Mouse (Mus musculus): ENCODE measurements around the gene Mrs2.
"Not testable (repeated sequence)": the region's sequence is repeated elsewhere in the genome, so short reads cannot be mapped to it uniquely, and the experiment has no call there.

Mrs2 gene

DNA sequence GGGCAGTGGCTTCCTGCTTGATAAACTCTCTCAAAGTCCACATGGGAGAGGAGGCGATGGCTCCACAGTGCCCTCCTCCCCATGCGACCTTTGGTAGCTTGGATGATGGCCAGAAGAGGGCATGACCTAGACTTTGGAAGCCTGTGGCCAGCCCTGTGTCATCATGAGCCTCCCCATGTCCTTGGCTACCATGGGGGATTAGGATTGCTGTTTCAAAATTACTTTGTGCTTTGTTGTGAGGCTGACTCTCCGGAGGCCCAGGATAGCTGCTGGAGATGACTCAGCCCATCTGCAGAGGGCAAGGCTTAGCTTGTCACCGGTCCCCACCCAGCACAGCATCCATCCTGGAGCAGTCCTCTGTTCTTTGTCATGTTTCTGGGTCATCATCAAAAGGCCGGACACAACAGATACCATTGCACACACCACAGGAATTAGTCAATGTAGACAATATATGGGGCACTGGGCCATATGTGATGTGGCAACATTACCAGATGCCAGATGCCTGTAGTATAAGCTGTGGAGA, 42.3 kb downstream of the Mrs2 start:
- CTCF ChIA-PET: no interaction called here

DNA sequence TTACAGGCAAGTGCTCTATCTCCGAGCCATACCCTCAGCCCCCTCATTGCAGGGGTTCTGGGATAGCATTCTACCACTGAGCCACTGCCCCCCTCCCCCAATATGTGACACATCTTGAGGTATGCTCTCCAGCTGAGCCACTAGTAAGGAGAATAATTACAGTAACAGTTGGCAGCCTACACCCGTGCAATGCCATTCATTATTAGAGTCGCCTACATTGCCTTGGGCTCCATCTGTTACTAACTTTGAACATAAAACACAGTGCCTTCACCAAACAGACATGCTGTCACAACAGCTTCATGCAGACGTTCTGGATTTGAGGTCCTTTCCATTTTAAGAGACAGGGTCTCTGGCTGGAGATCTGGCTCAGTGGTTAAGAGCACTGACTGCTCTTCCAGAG, 43.8 kb downstream of the Mrs2 start:
- CTCF ChIA-PET: interaction anchor here (0.6 kb wide), 1 partner anchor 168 kb away, joined by 4 read pairs; no protein-coding TSS in a partner anchor

DNA sequence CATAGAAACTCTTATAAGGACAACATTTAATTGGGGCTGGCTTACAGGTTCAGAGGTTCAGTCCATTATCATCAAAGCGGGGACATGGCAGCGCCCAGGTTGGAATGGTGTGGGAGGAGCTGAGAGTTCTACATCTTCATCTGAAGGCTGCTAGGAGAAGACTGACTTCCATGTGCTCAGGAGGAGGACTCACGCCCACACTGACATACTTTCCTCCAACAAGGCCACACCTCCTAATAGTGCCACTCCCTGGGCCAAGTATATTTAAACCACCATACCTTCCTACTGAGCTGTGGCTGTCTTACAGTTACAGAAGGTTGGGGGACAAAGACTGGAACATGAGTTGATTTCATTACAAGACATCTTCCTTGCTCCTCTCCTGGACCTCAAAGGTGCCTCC, 48.4 kb downstream of the Mrs2 start:
- CTCF ChIA-PET: not testable (repeated sequence)

DNA sequence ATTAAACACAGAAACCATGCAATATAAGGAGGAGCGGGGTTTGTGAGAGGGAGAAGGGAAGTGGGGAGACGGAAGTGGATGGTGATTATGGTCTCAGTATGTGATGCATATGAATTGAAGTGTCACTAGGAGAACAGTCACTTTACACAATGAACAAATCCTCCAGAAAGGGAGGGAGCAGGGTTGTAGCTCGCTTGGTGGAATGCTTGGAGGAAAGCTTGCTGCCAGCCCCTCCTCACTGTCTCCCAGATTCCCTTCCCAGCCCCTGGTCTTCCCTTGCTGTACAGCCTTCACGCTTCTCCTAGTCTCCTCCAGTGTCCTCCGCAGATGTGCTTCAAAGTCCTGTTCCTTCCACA, 54.4 kb downstream of the Mrs2 start:
- CTCF ChIA-PET: no interaction called here

DNA sequence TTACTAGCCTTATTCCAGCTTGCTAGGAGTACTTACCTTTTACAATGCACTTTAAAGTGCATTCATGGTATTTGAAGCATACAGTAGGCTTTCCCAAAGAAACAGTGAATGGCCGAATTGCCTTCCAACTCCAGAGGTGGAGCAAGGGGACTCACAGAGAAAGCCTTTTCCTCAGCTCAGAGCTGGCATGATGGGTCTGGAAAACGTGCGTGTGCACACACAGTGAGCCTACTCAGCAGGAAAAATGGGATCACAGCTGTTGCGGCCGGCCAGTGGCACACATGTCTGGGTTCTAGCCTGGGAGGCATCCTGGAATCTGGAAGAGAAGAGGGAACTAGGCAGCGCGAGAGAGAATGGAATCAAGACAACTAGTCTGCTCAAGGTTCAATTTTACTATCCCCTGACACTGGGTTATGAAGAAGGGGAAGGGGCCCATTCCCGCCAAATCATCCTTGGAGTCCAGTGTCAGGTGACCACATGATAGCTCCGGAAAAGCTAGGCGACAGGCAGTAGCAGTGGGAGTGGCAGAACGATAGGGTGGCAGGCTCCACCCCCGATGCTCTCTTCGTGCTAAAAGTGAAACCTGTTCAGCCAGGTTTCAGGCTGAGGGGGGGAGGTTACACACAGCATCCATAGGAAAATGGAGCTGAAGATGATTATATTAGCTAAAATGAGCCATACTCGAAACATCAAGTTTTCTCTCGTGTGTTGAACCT, 54.9 kb downstream of the Mrs2 start:
- CTCF ChIA-PET: no interaction called here

DNA sequence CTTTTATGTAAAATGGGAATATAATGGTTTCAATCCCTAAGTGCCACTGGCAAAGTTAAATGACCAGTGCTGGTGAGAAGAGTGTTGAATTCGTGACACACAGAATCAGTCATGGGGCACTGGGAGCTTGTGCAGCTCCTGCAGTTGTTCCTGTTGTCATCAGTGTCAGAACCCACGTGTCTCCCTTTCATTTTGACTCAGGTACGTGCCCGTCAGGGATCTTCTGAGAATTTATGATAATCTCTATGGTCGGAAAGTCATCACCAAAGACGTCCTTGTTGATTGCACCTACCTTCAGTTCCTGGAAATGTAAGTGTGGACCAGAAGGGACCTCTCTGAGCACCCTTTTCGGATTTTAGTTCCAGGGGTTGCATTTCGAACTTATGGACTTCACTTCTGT, 58.1 kb downstream of the Mrs2 start:
- CTCF ChIA-PET: interaction anchor here (0.7 kb wide), 1 partner anchor 1382 kb away, joined by 3 read pairs; no protein-coding TSS in a partner anchor

DNA sequence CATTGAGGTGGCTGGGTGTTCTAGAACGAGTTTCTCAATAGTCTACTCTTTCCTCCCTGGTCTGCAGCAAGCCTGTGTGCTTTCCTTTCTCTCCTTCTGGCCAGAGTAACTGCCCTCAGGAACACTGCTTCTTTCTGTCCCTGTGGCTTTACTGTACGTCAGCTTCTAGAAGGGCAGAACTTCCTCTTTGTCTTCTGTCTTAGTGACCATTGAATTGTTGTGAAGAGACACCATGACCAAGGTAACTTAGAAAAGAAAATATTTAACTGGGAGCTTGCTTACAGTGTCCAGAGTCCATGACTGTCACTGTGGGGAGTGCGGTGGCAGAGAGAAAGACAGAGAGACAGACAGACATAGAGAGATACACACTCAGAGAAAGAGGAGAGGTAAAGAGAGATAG, 60.1 kb downstream of the Mrs2 start:
- CTCF ChIA-PET: no interaction called here

DNA sequence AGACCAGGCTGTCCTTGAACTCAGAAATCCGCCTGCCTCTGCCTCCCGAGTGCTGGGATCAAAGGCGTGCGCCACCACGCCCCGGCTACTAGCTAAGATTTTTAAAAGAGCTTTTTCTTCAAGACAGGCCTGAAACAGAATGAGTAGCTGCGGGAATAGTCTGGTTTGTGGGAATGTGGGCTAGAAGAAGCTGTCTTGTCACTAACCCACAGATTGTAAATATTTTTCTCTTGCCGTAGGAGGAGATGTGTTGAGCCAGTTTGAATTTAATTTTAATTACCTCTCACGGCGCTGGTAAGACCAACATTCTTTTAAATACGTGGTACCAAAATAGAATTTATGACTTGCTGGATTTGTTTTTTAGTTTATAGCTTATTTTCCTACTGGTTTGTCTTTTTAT, 61.5 kb downstream of the Mrs2 start:
- CTCF ChIA-PET: no interaction called here

DNA sequence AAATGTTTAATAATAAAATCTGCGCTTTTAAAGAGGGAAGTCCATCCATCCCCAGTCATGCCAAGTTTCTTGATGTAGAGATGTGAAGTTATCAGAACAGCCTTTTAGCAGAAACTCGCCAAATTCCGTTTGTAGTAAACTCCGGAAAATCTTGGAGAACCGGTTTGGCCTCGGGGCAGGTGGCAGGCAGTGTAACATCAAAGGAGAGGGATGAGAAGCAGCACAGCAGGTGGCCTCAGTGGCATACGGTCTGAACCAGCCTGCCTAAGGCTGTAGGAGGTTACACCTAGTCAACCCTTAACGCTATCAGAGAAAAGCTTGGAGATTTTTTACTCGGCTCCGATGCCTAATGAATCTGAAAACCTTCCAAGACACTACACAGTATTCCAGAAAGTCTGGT, 64.7 kb downstream of the Mrs2 start:
- CTCF ChIA-PET: no interaction called here

DNA sequence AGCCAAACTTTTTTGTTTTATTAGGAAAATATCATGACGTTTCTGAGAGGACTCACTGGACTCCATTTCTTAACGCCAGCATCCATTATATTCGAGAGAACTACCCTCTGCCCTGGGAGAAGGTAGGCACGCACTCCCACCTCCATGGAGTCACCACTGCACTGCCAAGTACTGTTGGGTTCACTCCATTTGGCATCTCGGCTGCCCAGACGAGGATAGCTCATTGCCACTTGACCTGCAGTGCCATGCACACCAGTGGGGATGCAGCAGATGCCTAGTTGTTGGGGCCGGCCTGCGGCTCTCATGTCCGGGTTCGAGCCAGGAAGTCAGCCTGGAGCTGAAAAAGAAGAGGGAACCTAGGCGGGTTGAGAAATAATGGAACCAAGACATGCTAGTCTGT, 65.1 kb downstream of the Mrs2 start:
- CTCF ChIA-PET: interaction anchor here (0.7 kb wide), 1 partner anchor 40 kb away, joined by 3 read pairs; no protein-coding TSS in a partner anchor

DNA sequence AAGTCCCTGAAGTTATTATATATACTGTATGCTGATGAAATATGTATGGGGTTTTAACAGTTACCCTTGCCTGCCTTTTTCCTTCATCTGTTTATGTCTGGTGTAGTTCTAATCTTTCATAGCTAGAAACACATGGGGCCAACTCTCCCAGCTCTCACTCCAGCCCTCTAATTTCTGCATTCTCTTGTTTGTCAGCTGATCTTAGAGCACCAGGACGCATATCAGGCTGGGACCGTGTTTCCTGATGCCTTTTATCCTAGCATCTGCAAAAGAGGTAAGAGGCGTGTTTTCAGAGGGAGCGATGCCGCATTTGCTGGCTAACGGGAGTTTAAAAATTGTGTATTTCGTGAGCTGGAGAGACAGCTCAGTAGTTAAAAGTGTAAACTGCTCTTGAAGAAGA, 67.5 kb downstream of the Mrs2 start:
- CTCF ChIA-PET: no interaction called here

DNA sequence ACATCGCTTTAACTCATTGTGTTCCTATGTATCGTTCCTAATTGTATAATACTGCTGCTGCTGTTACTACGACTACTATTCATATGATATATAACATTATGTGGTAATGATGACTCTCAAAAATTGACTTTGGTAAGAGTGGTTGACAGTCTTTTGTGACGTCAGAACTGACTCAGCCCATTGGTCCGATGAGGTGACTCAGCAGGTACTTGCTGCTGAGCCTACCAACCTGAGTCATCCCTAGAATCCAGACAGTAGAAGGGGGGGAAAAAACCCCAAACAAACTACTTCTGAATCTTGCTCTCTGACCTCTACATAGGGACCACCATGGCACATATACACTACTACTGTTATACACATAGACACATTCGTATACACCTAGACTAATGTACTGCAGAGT, 71.3 kb downstream of the Mrs2 start:
- CTCF ChIA-PET: no interaction called here

DNA sequence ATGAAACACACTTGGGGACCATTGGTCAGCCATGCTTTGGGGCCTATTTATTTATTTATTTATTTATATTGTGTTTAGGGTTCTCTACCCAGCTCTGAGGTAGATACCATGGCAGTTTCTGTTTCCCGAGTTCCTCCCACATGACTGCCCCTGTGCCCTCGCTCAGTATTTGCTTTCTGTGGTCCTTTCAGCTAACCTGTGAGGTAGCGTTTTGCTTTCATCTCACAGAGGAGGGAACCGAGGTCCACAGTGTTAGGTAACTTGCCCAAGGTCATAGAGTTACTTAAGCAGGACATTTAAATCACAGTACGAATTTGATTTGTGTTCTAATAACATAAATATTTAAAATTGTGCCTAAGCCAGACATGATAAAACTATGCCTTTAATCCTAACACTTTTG, 73.0 kb downstream of the Mrs2 start:
- CTCF ChIA-PET: interaction anchor here (0.6 kb wide), 1 partner anchor 133 kb away, joined by 8 read pairs; no protein-coding TSS in a partner anchor

DNA sequence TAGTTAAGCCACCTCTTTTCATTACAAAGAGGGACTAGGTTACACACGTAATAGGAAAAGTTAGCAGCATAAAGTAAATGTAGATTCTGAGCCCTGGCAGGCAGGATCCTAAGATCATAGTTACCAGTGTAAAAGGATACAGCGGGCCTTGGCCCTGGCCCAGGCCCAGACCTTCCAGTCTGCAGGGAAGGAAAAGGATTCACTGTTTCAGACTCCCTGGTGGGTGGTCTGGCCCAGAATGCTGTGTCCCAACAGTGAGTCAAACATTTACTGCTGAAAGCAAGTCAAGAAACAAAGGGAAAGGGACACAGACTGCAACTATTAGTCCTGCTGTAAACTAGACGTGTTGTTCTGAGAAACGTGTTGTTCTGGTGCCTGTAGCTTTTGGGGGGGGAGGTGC, 74.6 kb downstream of the Mrs2 start:
- CTCF ChIA-PET: interaction anchor here (0.6 kb wide), 2 partner anchors 13 to 234 kb away, joined by 3 to 8 read pairs; no protein-coding TSS in a partner anchor

DNA sequence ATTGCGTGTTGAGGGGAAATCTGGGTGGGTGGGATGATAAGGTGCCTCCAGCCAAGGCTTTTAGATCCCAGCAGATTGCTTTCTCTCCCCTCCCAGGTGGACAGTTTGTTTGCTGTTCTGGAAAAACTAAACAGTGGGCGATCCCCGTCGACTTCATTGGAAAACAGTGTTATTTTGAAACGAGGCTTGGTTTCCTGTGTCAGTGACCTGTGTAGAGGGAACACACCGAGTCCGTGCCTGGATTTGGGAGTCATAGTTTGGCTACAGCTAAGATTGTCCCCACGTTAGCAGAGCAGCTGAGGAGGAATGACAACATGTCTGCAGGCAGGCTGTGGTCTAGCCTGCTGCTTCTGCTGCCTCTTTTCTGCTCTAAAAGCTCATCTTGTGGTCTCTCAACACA, 76.9 kb downstream of the Mrs2 start:
- CTCF ChIA-PET: interaction anchor here (0.6 kb wide), 1 partner anchor 23 kb away, joined by 6 read pairs; no protein-coding TSS in a partner anchor

DNA sequence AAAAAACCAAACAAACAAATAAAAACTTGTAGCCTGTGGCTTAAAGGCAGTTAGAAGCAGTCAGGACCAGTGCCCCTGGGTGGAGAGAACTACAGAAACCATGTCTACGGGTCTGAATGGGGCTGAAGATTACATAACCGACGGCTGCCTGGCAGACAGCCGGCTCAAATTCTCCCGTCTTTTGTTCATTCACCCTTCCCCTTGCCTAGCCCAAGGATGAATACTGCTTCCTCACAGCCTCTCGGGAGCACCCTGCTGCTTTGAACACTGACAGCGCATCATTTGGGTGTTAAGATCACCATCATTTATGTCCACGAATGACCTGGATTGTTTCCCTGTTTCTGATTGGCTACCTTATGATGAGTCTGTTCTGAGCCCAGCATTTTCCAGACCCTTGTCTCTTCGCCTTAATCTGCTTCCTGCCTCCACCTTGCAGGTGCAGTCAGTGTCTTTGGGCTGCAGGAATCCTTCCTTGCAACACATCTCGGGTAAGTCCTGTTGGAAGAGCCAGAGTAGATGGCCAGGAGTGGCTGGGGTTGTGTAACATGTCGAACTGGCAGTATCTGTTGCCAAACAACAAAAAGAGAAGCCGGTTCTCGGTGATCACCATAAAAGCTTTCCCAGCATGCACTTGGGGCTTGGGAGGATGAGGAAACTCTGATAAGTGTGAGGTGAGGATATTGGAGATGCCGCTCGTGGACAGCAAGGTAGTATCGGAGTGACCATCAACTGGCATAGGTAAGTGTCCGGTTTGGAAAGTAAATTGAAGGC, 77.5 kb downstream of the Mrs2 start, which contains the start of gene Gpld1:
Gene Gpld1, plus strand, starts transcription at position 641 of the 771 bp plus-strand sequence.
- CTCF ChIA-PET: interaction anchor here (0.6 kb wide), 1 partner anchor 24 kb away, joined by 6 read pairs; no protein-coding TSS in a partner anchor

DNA sequence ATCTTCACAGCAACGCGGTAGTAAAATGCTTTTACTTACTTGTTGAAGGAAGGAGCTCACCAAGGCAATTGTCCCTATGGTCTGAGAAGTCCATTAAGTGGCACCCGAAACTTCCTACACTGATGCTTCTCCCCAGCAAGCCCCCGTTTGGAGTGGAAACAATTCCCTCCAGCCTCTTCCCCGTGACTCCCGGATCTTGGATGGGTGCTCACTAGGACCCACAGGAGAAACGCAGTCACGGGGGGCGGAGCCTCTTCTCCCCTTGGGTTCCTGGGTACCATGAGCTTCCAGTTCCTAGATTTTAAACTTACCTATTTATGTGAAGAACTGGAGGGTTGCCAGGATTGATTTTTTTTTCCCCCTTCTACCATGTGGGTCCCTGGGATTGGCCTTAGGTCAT, 80.7 kb downstream of the Mrs2 start:
- CTCF ChIA-PET: no interaction called here

DNA sequence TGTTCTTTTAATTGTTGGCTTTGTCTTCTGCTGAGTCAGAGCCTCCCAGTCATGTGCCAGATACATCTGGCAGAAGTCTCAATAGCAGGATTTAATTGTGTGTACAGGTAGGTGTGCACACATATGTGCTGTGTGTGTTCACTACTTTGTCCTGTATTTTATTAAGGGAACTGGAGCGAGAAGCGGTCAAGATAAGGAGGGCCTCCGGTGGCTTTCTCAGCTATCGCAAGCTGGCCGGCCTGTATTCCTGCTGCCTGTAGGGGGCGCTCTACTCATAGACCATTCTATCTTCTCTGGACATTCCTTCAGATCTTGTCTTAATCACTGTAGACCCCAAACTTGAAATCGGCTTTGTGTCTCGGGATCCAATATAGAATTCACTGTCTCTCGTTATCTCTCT, 81.5 kb downstream of the Mrs2 start:
- CTCF ChIA-PET: no interaction called here

DNA sequence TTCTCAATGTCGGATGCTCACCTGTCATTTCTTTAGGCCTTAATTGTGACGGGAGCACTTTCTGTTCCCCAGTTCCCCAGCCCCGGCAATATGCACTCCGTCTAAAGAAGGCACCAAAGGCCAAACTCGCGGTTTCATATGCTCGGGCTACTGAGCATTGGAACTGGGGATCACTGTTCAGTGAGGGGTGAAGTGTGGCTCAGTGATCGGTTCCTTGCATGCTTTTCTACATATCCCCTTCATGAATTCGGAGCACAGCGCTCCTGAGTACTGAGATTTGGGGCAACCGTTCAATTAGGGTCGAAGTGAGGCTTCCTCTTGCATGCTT, 82.4 kb downstream of the Mrs2 start:
- CTCF ChIA-PET: no interaction called here

All from spleen, embryonic (tissue).